Mouse (Mus musculus) gastrocnemius, postnatal 4 days (tissue): ENCODE data around the gene Med21. TPM values are rescaled to one million over a fixed set of nuclear protein-coding genes. Genes with fewer than 3 reads are reported as not detected.

Source experiments
- DNase-seq, 2 experiments: peaks; one replicate each; pipeline ENCODE4 v3.0.0; 2021 to 2022; ENCODE audit warnings: low spot score in 2 of 2, mixed read lengths in 2 of 2
- total RNA-seq, 2 experiments: library from RNA; stranded (reverse); gene quantifications; 2 replicates each; pipeline ENCODE4 v1.2.3; 2021

The Med21 gene
- total RNA-seq, 2 experiments from 2014 or later, result 50.4 to 53.9 TPM

DNA sequence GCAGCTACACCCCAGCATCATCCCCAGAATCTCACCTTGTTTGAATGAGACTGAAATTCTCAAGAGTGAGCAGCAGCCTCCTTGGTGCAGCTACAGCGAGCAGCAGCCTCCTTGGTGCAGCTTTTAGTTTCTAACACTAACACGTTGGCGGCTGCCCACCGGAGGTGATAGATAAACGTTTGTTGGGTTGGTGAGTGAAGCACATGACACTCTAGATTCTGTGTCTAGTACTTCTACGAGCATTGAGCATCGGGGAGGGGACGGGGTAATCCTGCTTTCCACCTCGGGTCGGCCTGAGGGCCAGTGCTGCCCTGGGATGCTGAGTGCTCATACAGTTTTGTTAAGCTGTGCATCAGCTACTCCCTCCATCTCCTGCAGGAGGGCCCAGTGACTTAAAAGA lies 34.6 kb downstream of the Med21 start:
- no peak for DNase-seq

DNA sequence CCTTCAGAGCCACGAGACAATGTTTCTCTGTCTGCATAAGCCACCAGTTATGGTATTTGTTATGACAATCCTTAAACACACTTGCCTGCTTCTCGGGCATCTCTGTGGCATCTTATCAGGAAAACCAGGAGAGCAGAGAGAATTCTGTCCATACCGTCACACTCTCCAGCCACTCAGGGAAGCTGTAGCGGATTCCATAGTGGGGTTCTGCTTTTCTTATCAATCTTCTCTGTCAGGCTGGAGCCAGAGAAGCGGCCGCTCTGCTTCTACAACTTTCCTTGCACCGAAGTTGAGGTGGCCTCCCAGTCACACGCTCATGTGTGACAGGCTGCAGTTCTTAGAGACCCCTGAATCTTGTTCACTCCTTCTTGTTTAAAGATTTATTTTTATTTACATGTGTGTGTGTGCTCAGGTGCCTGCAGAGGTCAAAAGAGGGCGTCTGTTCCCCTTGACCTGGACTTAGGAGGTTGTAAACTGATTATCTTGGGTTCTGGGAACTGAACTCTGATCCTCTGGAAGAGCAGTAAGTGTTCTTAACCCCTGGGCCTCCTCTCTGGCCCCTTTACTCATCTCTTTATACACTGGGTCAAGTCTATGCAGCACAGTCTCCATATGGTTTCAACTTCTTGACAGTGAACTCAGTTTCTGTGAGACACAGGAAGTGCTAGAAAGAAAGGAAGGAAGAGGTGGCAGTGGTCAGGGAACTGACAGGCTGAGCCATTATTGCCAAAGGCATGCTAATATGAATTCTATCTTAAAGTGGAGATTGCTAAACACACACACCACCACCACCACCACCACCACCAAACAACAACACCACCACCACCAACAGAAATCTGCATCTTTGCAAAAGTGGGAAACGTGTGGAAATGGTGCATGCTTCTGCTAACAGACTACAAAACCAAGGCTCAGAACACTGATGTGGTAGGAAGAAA lies 36.1 kb downstream of the Med21 start:
- DNase-seq, result no peak

DNA sequence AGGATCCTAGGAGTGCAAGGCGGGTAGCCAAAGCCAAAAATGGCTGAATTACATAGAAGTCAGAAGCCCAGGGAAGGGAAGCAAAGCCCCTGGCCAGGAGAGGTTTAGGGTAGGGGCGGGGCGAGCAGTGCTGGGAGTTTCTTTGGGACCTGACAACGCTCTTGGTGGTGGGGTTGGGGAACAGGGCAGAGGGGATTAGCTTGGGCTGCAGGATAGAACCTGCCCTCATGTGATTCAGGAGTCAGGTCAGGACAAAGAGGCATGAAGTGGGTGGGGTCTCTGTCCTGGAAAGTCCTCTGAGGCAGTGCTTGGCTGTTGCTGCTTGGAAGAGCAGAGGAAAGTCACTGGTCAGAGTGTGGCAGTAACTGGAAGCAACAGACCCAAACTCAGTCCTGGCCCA lies 41.5 kb downstream of the Med21 start:
- no peak for DNase-seq

DNA sequence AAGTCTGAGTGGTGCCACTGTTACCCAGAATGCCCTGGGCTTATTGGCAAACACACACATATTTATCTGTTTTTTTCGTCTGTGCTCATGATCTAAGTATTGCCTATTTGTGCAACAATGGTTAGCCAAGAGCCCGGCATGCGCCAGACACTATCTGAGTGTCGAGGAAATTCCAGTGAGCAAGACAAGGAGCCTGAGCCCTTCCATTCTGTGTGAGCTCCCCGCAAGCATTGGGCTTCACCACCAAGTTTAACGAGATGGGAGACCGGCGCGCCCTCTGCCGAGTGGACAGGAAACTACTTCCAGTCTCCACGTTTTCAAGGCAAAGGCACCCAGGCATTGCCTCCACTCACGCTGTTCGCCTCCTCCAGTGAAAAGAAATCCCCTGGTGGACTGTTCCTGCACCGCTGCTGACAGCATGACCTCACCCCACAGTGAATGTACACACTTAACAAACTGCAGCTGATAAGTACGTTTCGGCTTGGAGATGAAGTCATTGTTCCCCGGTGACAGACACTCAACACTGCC lies 43.5 kb downstream of the Med21 start:
- DNase-seq, result peak; percentile 23 to 26

DNA sequence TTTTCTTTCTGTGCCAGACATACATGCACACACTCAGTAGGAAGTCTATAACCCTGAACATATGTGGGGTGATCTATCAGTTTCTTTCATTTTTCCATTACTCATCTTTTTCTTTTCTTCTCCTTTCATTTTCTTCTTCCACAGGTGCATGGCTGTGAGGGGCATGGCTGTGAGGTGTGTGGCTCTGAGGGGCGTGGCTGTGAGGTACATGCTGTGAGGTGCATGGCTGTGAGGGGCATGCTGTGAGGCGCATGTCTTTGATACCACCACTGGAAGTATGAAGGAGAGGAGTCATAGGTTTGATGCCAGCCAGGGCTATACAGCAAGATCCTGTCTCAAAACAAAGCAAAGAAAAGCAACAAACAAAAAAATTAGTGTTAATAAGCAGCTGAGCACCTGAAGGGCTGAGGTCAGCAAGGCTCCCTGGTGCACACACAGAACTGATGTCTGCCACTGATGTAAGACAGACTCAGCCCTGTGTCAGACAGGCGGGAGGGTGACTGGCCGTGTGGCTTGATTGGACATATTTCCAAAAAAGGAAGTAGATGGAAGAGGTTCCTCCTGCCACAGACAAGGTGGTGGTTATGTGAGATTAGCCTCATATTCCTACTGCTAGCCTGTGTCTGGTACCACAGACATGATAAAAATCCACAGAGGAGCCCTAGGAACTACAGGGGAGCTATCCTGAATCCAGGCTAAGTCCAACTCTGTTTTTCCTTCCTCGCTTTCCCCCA lies 44.3 kb downstream of the Med21 start:
- DNase-seq, result no peak

DNA sequence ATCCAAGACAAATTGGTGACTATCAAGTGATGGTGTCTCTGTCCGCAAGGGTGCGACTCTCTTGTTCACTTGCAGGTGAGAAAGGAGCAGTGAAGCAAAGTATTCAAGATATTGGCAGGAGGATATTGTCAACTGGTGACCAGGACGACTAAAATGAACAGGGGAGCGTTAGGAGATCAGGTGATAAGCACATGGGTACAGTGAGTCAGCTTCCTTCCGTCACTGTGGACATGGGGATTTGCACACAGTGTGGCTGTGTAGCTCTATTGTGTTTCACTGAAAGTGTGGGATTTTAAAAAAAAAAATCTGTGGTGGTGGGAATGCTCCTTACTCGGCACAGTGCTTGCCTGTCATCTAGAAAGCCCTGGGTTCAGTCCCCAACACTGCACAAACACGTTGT lies 45.7 kb downstream of the Med21 start:
- DNase-seq, result no peak

DNA sequence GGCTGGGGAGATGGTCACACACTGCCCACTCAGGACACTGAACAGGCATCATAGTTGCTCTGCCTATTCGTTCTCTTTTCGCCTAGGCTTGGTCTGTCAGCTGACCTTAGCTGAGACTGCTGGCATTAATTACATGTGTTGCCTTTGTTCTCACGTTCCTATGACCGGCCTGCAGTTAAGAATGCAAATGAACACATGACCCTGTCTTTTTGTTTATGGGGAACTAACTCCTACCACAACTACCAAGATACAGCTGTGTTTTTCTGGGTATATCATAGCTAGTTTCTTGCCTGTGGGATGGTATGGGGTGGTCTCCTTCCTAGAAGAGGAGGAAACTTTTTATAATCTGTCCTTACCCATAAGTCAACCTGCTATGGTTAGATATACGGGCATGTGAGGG lies 46.5 kb downstream of the Med21 start:
- DNase-seq, result no peak

DNA sequence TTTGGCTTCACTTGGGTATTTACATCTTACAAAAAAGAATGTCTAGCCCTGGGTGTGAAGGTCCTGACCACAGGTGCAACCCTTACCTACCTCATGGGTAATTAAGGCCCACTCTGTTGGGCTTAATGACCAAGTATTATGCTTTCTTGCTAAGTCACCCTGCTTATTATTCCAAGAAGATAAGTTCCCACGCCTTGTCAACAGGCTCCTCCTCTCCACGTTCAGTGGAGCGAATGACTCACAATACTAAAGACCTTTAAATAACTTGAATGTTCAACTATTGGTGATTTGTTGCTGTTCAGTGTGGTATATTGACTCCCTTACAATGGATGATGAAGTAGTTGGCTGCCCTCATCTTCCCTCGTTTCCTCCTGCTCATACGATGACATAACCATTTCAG lies 55.4 kb downstream of the Med21 start:
- no peak for DNase-seq

DNA sequence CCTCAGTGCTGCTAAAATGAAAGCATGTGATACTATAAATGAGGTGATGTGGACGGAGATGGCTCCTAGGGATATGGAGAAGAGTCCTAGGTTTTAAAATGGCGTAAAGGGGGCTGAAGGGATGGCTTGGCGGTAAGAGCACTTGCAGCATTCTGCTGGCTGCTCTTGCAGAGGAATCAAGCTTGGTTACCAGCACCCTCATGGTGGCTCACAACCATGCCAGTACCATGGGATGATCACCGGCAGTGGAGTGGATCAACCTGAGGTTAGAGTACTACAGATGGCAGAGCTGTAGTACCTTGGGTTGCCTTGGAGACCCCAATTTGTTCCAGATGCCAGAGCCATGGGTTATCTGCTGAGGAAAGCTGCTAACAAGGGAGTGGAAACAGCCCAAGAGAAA lies 56.0 kb downstream of the Med21 start:
- DNase-seq, result no peak

Other genes with a start within 250 kb of the Med21 start
- gene Itpr2, start 140.3 kb upstream of the Med21 start, total RNA-seq, result 10 to 100 TPM; 18.9 to 22.3 TPM
- 10 to 100 TPM; 52.2 to 52.4 TPM for gene Fgfr1op2, start 65.3 kb upstream of the Med21 start, total RNA-seq
- gene Ints13, start 64.7 kb upstream of the Med21 start, total RNA-seq, result 10 to 100 TPM; 21.3 to 27.6 TPM
- gene Tm7sf3, start 277 bp downstream of the Med21 start, total RNA-seq, result 10 to 100 TPM; 25.0 to 29.1 TPM
- 10 to 100 TPM; 10.7 to 11.9 TPM for gene Stk38l, start 82.4 kb downstream of the Med21 start, total RNA-seq
- gene Arntl2, start 153.5 kb downstream of the Med21 start, total RNA-seq, result 1 to 10 TPM; 1.3 to 2.9 TPM
- not detected for gene Smco2, start 207.6 kb downstream of the Med21 start, total RNA-seq
- gene Ppfibp1, start 245.9 kb downstream of the Med21 start, total RNA-seq, result 10 to 100 TPM; 72.1 to 73.6 TPM